Mouse (Mus musculus) heart, postnatal 0 days (tissue): Measurements from ENCODE around the gene Mras. TPM values are rescaled to one million over a fixed set of nuclear protein-coding genes. Genes with fewer than 3 reads are reported as not detected.
A peak's percentile ranks its signal among the peaks of the same experiment; 100 is the strongest.

ENCODE experiments used
- ATAC-seq: fragments of 200-750 bp; cut with Nextera tagmentation; 2 replicates; pipeline ENCODE4 v1.8.0; 2017; ENCODE audit warnings: low read depth, moderate number of reproducible peaks, moderate library complexity; ENCODE audit not compliant: insufficient read depth
- DNase-seq: peaks from one replicate; pipeline ENCODE4 v3.0.0-alpha.2; 2016; ENCODE audit warnings: low spot score
- H3K27ac ChIP-seq: fragments of 300-500 bp; sonication (generic); 2 replicates; pipeline ENCODE4 v1.5.1; 2014; ENCODE audit warnings: low read depth, mild to moderate bottlenecking
- H3K27me3 ChIP-seq: fragments of 300-500 bp; sonication (generic); 2 replicates; pipeline ENCODE4 v1.6.1; 2014; ENCODE audit warnings: low read length, mixed read lengths; ENCODE audit not compliant: control insufficient read depth, insufficient read depth
- H3K36me3 ChIP-seq: fragments of 300-500 bp; sonication (generic); replicated peaks from 2 replicates; pipeline ENCODE4 v1.6.1; 2014; ENCODE audit warnings: low read length, mixed read lengths; ENCODE audit not compliant: control insufficient read depth, insufficient read depth
- H3K4me1 ChIP-seq: fragments of 300-500 bp; sonication (generic); 2 replicates; pipeline ENCODE4 v1.6.1; 2014; ENCODE audit warnings: antibody characterized with exemption; ENCODE audit not compliant: control insufficient read depth, insufficient read depth
- H3K4me2 ChIP-seq: fragments of 300-500 bp; sonication (generic); 2 replicates; pipeline ENCODE4 v1.6.1; 2014; ENCODE audit warnings: low read depth, mild to moderate bottlenecking, low read length, moderate library complexity
- H3K4me3 ChIP-seq: fragments of 300-500 bp; sonication (generic); 2 replicates; pipeline ENCODE4 v1.5.1; 2014; ENCODE audit warnings: low read depth, low read length
- H3K9ac ChIP-seq: fragments of 300-500 bp; sonication (generic); replicated peaks from 2 replicates; pipeline ENCODE4 v1.6.1; 2014; ENCODE audit warnings: low read depth, low read length, mixed read lengths
- H3K9me3 ChIP-seq: fragments of 300-500 bp; sonication (generic); replicated peaks from 2 replicates; pipeline ENCODE4 v1.6.1; 2016; ENCODE audit warnings: low read length; ENCODE audit not compliant: control insufficient read depth
- CTCF ChIP-seq: IDR thresholded peaks from 2 replicates; pipeline ENCODE4 v1.5.1; 2016; ENCODE audit warnings: antibody characterized with exemption, control low read depth, low read depth
- EP300 ChIP-seq: IDR thresholded peaks from 2 replicates; pipeline ENCODE4 v1.6.1; 2016; ENCODE audit warnings: antibody characterized with exemption, low read depth
- WGBS: fragments of 180-500 bp; shearing (Covaris S2); extraction: QIAGEN DNeasy Blood & Tissue Kit; methylation state at CpG from one replicate; pipeline ENCODE4 v1.1.7; 2014; 5-methylcytosine and 5-hydroxymethylcytosine counted together
- polyA plus RNA-seq: library from polyadenylated mRNA; unstranded; fragments of >200 nt; fragmentation: Nextera tagmentation; extraction: Ambion mirVana; gene quantifications from 2 replicates; pipeline ENCODE4 v1.2.1, GENCODE M21; 2015
- total RNA-seq: library from RNA; depleted of rRNA; stranded (reverse); fragments of >200 nt; gene quantifications from 2 replicates; pipeline ENCODE4 v1.2.3, GENCODE M21; 2014; ENCODE audit warnings: low replicate concordance; rRNA removed

Gene Mras
- total RNA-seq (13.8 and 15.8 TPM in 2 replicates), polyA plus RNA-seq (11.9 and 13.0 TPM in 2 replicates)

GRCm38 (mm10) chr9:99437031-99437764 is at the start of gene Mras:
Gene Mras, minus strand, starts transcription at chr9:99437381.
- peak; percentile 5; the same call in 1 of the 2 replicates for ATAC-seq
- TF ChIP-seq EP300 (no peak), CTCF (no peak)
- Histone ChIP-seq H3K9ac (peak within 1 kb of the TSS; percentile 84), H3K4me3 (peak within 1 kb of the TSS; percentile 71), H3K4me2 (peak within 1 kb of the TSS; percentile 94), H3K27me3 (peaks cover 11% of the 10 kb centered on the region; the same call in 1 of the 2 replicates), H3K9me3 (no peaks in the 10 kb centered on the region), H3K4me1 (peaks cover 5% of the 10 kb centered on the region; the same call in 1 of the 2 replicates), H3K27ac (peak within 1 kb of the TSS; percentile 86), H3K36me3 (no peaks in the 10 kb centered on the region)
- WGBS = 16% methylated on average over 27 of the region's 27 CpGs
- peak; percentile 15 for DNase-seq

GRCm38 (mm10) chr9:99485144-99485543 is 48.0 kb upstream of the Mras start:
- H3K27me3 ChIP-seq = no peaks in the 10 kb centered on the region

GRCm38 (mm10) chr9:99484632-99485031 is 47.5 kb upstream of the Mras start:
- Histone ChIP-seq H3K4me3 (no peak overlapping the region), H3K9me3 (no peaks in the 10 kb centered on the region), H3K27ac (no peak overlapping the region), H3K9ac (no peak overlapping the region), H3K36me3 (peaks cover 53% of the 10 kb centered on the region), H3K4me2 (no peak overlapping the region), H3K27me3 (no peaks in the 10 kb centered on the region), H3K4me1 (no peaks in the 10 kb centered on the region)
- DNase-seq = no peak
- ATAC-seq = no peak
- TF ChIP-seq CTCF (no peak), EP300 (no peak)

More at GRCm38 (mm10) chr9:99485144-99485543, 48.0 kb upstream of the Mras start:
- Histone ChIP-seq H3K27ac (no peak overlapping the region), H3K9ac (no peak overlapping the region), H3K36me3 (peaks cover 57% of the 10 kb centered on the region), H3K9me3 (no peaks in the 10 kb centered on the region), H3K4me3 (no peak overlapping the region), H3K4me1 (no peaks in the 10 kb centered on the region), H3K4me2 (no peak overlapping the region)
- ATAC-seq (no peak), DNase-seq (no peak)
- 95% methylated on average over 4 of the region's 4 CpGs for WGBS
- no peak for TF ChIP-seq EP300
- no peak for TF ChIP-seq CTCF

DNA sequence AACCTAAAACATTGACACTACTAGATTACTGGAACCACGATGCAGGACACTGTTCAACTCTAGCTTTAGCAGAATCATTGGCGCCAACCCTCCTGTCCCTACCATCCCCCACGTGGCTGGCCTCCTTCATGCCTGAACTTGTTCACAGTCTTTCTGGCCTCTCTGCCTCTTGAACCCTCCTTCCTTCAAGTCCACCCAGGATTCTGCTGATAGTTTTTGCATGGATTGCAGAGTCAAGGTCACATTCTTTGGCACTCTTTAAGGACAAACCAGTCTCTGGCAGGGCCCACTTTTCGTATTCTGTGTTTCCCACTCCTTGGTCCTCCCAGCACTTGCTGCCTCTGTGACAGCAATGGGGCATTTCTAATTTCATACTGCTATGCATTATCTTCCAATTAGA is 46.0 kb upstream of the Mras start:
- Histone ChIP-seq H3K9ac (no peak overlapping the region), H3K4me2 (no peak overlapping the region), H3K27me3 (no peaks in the 10 kb centered on the region), H3K4me1 (no peaks in the 10 kb centered on the region), H3K4me3 (no peak overlapping the region), H3K9me3 (no peaks in the 10 kb centered on the region), H3K36me3 (peaks cover 44% of the 10 kb centered on the region), H3K27ac (no peak overlapping the region)
- DNase-seq (no peak), ATAC-seq (no peak)
- TF ChIP-seq EP300 (no peak), CTCF (no peak)
- 63% methylated on average over 4 of the region's 4 CpGs for WGBS

DNA sequence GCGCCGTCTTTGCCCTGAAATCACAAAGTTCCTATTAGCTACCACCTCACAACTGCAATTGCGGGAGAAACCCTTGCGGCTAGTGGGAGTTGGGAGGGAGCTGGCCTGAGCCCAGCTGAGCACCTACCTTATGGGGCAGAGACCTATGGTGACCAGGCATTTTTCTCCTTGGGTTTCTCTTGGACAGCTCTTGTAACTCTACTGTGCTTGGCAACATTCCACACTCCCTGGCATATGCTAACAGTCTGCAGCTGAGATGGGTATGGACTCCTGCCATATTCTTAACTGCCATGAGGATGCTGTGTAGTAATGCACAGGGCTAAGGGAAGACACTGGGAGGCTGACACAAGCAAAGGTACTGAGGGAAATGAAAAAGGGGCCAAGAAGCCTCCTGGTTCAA is 43.6 kb upstream of the Mras start:
- H3K4me3 ChIP-seq = no peak overlapping the region
- no peak for ATAC-seq
- TF ChIP-seq EP300 = no peak
- TF ChIP-seq CTCF = no peak
- no peak overlapping the region for H3K4me2 ChIP-seq
- no peaks in the 10 kb centered on the region for H3K27me3 ChIP-seq
- H3K4me1 ChIP-seq = no peaks in the 10 kb centered on the region
- no peak for DNase-seq
- H3K9ac ChIP-seq = no peak overlapping the region
- no peak overlapping the region for H3K27ac ChIP-seq
- peaks cover 25% of the 10 kb centered on the region for H3K36me3 ChIP-seq
- H3K9me3 ChIP-seq = no peaks in the 10 kb centered on the region
- 81% methylated on average over 4 of the region's 4 CpGs for WGBS
